Mouse (Mus musculus): ENCODE measurements around the gene Clybl. TPM values are rescaled to one million over a fixed set of nuclear protein-coding genes. Genes with fewer than 3 reads are reported as not detected.

Gene Clybl
- total RNA-seq, 2 experiments from 2014 or later: 131 to 137 TPM

DNA sequence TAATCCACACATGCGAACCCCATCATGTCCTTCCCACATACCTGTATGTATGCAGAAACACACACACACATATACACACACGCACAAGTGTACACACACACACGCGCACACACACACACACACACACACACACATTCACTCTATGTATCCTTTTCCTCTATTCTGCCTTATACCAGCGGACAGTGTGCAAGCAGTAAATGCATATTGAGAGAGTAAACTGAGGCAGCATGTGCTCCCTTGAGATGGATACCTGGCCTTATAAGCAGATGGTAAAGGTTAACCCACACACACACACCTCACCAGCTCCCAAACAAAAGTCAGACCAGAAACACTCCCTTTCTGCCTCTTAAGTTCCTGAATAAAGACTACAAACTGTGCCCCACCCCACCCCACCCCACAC, 204.3 kb downstream of the Clybl start:
- no peak for DNase-seq

DNA sequence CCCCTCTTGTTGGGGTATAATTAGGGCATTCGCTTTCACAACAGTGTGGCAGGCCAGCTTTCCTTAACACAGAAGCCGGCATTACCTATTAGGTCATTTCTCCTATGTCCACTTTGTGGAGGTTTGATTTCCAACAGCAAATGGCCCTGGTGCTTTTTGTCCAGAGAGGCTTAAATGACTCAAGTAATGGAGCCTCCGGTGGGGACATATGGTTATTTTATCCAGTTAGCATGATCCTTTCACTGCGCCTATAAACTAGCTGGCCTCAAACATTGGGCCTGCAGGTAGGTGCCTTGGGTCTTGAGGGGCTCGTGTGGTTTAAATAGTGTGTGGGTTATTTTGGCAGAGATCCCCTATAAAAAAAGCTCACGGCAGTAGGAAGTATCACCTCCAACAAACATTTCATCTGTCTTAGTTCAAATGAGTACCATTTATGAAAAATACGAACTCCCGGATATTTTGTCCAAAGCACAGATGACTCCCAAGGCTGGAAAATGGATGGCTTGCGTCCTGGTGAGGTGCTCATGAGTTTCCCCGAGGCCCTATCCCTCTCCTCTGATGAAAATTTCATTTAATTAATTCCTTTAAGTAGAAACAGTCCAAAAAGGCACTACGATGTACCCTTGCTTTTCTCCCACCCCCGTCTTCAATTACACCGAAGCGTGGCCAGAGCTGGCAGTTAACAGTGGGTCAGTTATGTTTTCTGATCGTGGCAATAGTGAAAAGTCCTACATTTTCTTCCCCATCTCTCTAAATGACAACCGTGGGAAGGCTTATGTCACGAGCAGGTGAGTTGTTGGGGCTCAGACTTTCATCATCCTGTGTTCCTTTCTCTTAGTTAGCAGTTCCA, 205.0 kb downstream of the Clybl start:
- DNase-seq: no peak

- no peak for DNase-seq
Observed at GRCm38 (mm10) chr14:122387781-122388180, 206.3 kb downstream of the Clybl start.

GRCm38 (mm10) chr14:122388431-122389031, 207.0 kb downstream of the Clybl start:
- no peak for DNase-seq

- no peak for DNase-seq
Observed at GRCm38 (mm10) chr14:122389684-122390370, 208.3 kb downstream of the Clybl start.

DNA sequence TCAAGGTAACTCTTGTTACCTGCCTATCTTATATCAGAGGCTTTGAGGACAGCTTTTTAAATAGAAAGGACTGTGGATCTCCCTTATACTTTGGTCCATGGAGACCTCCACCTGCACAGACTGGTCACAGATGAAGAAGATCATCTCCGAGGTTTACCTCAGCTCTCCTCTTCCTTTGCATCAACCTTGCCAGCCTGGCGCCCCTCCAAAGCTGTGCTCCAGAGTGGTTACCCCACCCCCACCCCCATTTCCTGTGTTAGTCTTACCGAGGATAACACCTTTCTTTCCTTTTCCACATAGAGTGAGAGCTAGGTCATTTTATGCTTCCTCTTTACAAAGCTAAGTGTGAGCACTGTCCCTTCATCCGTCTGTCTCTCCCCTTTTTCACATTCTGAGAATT, 209.4 kb downstream of the Clybl start:
- no peak for DNase-seq

DNA sequence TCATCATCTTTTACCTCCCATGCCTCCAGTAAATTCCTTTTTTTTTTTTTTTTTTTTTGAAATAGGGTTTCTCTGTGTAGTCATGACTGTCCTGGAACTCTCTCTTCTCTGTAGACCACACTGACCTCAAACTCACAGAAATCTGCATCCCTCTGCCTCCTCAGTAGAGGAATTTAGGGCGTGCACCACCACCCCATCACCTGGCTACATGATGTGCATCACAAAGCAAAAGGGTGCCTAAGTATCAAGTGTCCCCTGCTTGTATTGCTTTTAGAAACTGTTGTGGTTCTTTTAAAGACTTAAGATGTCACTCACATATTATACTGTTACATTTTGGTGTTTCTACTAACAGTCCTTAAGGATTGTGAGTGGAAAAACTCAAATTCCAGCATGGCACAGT, 211.6 kb downstream of the Clybl start:
- DNase-seq: no peak

DNA sequence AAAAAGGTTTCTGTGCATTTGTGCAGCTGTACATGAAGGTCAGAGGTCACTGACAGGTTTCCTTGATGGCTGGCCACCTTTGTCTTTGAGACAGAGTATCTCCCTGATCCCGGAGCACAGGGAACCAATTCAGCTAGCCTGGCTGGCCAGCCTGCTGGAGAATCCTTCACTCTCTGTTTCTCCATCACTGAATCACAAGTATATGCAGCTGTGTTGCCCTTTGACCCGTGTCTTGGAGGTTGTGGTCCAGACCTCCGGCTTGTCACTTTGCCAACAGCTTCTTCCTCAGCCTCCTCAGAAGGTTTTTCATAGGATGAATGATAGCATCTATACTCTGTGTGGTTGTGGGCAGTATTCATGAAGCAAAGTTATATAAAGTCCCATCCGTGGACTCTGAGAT, 217.2 kb downstream of the Clybl start:
- DNase-seq: no peak

- no peak for DNase-seq
Observed at GRCm38 (mm10) chr14:122399906-122400305, 218.4 kb downstream of the Clybl start.

DNA sequence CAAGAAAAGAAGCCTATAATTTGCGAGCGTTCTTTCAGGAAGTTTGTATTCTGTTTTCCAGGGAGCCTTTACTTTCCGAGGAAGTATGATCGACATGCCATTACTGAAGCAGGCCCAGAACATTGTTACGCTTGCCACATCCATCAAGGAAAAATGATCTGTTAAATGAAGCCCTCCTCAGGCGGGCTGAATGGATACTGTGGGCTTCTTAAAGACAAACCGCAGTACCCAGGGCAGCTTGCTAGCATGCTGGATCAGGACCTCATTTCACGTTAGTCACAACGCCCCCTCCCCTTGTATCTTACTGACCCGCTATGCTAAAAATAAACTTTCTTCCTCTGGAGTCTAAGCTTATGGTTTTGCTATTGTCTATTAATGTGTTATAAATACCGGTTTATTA, 220.4 kb downstream of the Clybl start:
- DNase-seq: no peak

DNA sequence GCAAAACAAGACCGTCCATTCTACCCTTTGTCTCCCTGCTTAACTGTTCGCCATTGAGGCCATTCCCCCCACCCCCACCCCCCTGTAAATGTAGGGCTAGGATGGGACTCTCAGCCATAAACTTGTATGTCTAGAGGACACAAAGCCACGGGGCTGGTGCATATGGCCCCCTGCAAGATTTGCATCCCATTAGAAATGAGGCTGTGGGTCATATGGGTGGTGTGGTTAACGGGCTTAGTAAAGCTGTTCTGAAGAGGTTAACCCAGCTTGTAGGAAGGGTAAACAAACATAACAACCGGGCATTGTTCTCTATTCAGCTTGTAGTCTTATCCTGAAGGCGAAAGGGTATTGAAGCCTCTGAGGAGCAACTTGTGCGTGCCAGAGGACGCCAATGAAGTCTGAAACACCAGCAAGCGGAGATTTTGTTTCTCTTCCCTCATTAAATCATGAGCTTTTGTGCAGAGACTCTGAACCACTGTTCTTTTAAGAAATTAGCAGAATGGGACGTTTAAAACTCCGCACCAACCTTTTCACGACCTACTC, 221.3 kb downstream of the Clybl start:
- no peak for DNase-seq

- no peak for DNase-seq
Observed at GRCm38 (mm10) chr14:122403422-122403940, 222.0 kb downstream of the Clybl start.

DNA sequence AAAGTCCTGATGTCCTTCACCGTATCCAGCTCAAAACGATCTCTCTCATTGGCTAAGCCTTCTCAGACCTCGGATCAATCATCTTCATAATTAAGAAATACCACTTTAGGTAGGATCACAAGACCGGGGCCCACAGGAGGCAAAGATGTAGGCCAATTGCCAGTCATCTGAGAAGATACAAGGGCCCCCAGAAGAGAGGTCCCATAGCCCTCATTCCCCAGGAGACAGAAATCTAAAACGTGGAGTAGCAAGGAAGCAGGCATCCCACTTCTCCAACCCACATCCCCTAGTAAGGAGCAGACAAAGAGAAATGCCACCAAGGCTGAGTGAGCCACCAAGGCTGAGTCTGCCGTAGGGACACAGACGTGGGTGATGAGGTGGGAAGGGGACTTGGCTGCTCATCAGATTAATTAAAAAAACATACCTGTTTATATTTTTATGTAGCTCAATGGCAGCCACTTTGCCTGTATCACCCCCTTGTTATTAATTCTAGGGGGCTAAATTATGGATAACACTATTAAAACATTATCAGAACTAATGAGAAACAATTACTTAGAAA, 223.2 kb downstream of the Clybl start:
- no peak for DNase-seq

DNA sequence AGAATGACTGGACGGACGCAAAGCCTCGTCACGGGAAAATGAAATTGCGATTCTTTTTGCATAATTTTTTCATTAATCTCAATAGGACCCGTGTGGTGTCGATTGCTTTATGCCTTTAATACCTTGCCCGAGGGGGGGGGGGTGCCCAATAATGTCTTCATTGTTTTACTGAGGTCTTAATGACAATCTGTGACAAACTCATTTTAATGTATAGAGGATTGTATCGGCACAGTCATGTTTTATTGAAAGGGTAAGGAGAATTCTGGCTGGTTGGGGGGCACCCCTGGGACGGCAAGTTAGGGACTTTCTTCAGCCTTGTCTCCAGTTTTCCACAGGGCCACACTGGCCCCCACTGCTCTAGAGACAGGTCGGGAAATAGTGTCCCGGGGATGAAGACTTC, 223.7 kb downstream of the Clybl start:
- no peak for DNase-seq

- peak in 1 of 2 experiments; percentile 23 for DNase-seq
Observed at GRCm38 (mm10) chr14:122405897-122406540, 224.5 kb downstream of the Clybl start.

DNA sequence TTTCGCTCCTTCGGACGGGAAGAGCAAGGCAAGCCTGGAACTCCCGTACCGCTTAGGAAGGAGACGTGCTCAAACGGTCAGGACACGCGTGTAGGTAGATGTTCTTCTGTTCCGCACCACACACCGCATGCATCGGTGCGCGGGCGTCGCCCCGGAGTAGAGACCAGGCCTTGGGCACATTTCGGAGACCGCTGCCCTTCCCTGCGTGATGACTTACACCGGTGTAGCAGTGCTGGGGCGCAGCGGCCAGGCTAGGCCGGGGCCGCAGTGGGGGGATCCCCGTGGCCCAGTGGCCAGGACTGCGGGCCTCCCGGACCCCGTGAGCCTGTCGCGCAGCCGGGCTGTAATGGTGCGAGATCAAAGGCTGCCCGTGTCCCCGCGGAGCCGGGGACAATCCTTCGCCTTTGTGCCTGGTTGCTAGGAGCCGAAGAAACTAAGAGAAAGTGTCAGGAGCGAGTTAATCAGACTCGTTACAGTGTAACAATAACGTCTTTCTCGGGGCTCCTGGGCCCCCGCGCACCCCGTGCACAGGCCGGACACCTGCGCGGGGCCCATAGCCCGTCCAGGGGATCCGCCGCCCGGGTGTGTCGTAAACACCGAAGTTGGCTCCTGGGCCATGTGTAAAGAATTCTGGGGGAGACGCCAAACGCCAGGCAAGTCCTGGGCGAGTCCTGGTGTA, 225.2 kb downstream of the Clybl start:
- DNase-seq: peak; percentile 2 to 18

- DNase-seq: no peak
Observed at GRCm38 (mm10) chr14:122412841-122413541, 231.5 kb downstream of the Clybl start.

DNA sequence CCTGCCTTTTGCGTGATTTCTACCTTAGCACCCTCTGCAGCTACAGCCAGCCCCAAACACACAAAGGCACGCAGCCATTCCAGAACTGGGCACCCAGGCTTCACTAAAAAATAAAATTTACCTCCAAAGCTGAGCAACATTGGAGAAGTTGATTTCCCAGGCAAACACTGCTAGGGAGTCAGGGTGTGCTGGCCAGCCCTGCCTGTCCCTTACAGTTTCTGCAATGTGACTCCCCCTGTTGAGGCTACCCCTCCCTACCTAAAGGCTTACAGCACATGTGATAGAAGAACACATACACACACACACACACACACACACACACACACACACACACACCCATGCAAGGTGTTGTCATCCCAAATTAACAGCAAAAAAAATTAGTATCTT, 232.0 kb downstream of the Clybl start:
- no peak for DNase-seq

GRCm38 (mm10) chr14:122414786-122415185, 233.3 kb downstream of the Clybl start:
- no peak for DNase-seq

- DNase-seq: no peak
Observed at GRCm38 (mm10) chr14:122416166-122416771, 234.8 kb downstream of the Clybl start.
